Mouse (Mus musculus) CD8-positive naive resting alpha-beta T cell, adult 2 months (primary cell): ENCODE measurements at regions not wholly inside any gene's neighbourhood (a gene's known extent, or its start where the extent isn't known, plus 50 kb on each side); places are given as distances from the start of the nearest gene placed in this dataset.

Experiments
- DNase-seq, 2 experiments: peaks; one replicate each; pipeline ENCODE4 v3.0.0; 2022; ENCODE audit warnings: low read depth in 2 of 2, low spot score in 2 of 2

DNA sequence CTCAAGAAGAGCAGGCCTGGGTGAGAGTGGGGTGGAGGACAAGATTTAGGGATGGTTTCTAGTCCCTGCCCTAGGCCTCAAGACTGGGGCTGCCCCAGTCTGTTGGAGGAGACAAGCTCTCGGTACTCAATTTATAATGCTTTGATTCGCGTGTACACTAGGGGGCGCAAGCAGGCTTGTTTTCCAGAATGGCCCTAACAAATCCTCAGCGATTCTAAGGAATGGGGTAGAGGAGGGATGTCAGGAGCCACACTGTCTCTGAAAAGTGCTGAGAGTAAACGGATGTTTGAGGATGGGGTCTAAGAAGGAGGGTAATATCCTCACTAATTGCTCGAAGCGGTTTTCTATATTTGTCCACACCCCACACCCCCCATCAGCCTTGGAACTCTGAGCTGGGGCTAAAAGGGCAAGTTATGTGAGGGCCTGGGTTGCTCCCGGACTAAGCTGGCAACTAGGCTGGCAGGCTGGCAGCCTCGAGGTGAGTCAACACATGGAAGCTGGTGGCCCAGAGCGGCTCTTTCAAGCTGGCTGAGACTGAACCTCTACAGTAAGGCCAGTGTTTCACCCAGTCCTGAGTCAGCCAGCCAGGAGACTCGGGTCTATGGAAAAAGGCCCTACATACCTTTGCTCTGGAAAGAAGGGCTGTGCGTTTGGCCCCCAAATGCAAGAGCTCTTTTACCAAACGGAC is 176.7 kb downstream of the Ttc8 start:
- DNase-seq = peak; percentile 26 to 50

DNA sequence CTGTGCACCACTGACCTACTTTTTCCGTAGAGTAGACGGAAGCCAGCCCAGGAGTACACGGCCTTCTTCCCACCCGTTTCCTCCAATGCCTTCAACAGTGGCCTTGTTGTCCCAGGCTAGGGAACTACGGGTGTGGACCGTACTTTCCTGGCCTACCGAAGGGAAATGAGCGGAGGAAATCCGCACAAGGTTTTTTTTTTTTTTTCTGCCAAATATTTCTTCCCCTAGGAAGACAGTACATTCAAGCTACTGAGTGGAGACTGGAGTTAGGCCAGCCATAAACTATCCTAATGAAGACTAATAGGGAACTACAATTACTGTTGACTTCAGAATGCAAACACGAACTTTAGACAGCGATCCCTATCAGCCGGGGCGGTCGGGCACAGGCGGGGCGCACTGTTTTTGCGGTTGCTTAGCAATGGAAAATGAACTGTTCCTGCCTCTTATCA is 177.3 kb downstream of the Ttc8 start:
- no peak for DNase-seq

DNA sequence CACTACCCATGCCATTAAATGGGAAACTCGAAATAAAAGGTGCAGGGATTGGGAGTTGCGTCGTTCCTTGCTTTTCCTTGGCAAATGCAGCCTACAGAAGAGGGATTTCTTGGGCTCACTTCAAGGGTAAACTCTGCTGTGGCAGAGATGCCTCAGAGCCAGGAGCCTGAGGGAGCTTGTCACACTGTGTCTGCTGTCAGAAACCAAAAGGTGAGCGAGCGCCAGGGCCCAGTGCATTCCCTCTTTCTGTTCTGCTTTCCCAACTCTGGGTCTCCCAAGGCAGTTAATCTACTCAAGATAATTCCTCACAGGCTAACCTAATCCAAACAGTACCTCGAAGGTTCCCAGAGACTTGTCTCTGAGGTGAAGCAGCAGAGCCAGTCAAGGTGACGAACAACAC is 179.5 kb downstream of the Ttc8 start:
- no peak for DNase-seq

DNA sequence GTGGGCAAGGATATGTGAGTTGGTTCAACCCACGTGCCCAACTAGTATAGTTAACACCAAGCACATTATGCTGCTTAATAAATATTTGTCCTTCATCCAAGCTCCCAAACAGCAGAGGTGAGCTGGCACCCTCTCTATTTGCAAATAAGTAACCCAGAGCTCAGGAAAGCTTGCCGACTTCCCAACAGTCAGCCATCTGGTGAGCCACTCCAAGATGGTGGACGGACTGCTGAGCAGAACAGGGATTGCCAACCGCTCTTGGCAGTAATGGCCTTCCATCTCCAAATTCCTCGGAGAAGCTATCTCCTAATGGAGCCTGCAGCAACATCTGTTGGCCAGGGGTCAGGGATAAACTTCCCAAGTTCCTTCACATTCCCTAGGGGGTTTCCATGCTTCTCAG is 188.2 kb downstream of the Ttc8 start:
- no peak for DNase-seq

DNA sequence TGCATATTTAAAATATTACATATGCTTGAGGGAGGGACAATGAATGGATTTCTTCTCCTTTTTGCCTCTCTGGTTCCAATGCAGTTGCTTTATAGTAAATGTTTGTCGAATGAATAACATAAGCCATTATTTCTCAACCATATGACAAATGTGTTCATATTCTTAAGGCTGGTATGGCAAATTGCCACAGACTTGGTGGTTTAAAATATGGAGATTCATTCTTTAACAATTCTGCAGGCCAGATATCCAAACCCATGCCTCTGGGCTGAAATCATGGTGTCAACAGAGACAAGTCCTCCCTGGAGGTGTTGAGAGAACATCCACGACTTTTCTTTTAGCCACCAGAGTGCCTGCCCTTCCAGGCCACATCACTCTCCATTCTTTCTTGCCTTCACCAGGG is 193.4 kb downstream of the Ttc8 start:
- no peak for DNase-seq

DNA sequence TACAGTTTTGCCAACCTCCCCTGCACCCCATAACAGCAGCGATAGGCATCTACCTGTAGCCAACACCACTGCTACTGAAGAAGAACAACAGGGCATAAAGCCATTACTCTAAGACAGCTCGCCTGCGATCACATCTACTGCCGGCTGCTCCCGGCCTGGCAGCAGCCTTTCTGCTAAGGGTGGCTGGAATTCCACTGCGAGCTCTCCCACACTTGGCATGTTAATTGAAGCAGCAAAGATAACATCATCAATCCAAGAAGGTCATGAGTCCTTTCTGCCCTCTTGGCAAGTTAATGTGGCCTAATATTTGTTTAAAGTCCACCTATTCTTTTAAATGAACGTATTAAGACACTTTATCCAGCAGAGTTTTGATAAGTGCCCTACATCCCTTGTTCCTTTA is 196.1 kb downstream of the Ttc8 start:
- DNase-seq = no peak

DNA sequence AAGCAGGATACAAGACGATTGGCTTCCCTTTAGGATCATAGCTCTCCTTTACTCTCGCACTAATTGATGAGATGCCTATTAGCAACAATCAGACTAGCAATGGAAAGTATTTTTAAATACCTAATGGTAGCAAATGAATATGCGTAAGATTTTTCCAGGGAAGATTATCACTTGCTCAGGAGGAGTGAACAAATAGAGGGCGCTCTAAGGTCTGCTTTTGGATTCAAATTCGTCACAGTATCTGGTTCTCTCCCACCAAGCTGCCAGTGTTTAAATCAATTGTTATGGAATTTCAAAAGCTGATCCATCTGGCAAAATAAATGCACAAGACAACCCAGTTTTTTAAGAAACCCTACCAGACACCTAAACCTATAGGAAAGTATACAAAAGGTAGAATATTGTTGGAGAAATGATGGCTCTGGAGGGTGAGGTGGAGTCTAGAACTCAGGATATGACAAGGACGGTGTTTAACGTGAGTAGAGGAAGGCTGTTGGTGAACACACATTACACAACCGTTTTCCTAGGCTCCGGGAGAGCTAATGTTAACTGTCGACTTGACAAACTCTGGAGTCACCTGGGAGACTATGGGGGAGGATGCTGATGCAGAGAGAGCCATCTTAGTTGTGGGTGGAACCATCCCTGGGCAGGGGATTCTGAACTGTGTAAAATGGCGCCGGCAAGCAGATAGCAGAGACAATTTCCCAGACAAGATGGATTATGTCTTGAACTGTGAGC is 198.2 kb downstream of the Ttc8 start:
- DNase-seq = no peak

DNA sequence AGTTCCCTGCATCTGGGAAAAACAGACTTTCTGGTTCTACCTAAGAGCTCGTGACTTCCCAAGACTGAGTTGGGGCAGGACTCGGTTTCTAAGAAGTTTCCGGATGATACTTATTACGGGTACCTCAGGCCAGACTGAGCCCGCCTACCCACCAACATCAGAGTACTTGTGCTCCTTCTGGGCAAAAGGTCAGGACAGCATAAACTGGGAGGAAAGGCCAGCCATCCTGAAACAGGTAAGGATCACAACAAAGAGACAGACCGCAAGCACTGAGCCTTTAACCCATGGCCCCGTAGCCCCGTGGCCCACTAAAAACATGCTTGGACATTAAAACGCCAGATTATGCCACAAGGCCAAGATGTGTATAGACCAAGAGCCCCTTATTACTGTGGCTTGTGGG is 199.6 kb downstream of the Ttc8 start:
- DNase-seq = no peak

DNA sequence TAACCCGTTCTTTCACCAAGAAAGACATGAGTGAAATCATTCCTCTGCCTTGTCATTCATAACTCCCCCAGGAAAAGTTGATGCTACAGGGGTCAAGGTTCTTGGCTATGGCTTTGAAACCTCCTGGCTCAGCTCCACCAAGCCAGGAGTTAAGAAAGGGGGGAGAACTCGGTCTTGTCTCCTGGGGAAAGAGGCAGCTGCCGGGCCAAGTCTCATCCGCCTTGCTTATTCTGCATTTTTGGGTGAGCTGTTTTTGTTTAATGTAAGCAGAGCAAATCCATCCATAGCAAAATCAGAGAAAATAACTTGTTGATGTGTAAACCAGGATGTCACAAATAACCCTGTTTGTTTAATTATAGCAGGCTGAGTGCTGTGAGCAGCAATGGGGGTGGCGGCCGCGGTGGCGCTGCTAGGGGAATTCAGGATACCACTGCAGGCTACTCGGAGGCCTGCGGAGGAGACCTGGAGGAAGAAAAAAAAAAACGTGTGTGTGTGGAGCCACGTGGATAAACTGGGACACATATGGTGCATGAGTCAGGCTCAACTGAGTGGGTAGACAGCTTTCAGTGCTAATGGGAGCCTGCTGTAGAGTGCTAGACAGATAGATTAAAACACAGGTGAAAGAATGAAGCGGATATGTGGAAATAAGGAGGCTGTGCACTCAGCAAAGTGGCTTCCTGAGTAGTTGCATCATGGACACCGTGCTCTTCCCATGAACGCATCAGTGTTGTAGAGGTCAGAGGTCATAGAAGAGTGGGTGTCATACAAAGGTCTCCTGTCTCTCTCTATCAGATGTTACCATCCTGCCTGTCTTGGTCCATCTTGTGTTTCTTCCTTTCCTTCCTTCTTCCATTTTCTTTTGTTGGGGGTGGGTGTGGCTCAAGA is 203.5 kb downstream of the Ttc8 start:
- DNase-seq = no peak

DNA sequence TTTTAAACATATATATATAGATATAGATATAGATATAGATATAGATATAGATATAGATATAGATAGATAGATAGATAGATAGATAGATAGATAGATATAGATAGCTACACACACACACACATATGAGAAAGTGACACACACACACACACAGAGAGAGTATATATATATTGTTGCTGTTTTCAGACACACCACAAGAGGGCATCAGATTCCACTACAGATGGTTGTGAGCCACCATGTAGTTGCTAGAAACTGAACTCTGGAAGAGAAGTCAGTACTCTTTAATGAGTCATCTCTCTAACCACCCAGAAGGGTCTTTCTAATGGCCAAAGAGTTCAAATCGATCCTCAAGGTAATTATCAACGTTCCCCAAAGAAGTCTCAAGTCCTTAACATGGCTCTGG is 205.8 kb downstream of the Ttc8 start:
- no peak for DNase-seq
